Mouse (Mus musculus) telencephalon, adult 2 months (tissue): ENCODE measurements at regions not wholly inside any gene's neighbourhood (a gene's known extent, or its start where the extent isn't known, plus 50 kb on each side); places are given as distances from the start of the nearest gene placed in this dataset.
A peak's percentile ranks its signal among the peaks of the same experiment; 100 is the strongest.

Experiments used
- DNase-seq: peaks from one replicate; pipeline ENCODE4 v3.0.0-alpha.2; 2011; ENCODE audit warnings: low read depth, low spot score

GRCm38 (mm10) chr10:51056950-51057349, 162.4 kb downstream of the Sim1 start:
- no peak for DNase-seq

- no peak for DNase-seq
Measured at GRCm38 (mm10) chr10:51058333-51058732, 163.8 kb downstream of the Sim1 start.

GRCm38 (mm10) chr10:51101590-51101989, 207.0 kb downstream of the Sim1 start:
- no peak for DNase-seq

- no peak for DNase-seq
Measured at GRCm38 (mm10) chr10:51151833-51152232, 257.3 kb downstream of the Sim1 start.

GRCm38 (mm10) chr10:51153484-51153985, 259.0 kb downstream of the Sim1 start:
- DNase-seq: no peak

GRCm38 (mm10) chr10:51154016-51154415, 259.5 kb downstream of the Sim1 start:
- no peak for DNase-seq

- no peak for DNase-seq
Measured at GRCm38 (mm10) chr10:51154743-51155142, 260.2 kb downstream of the Sim1 start.

- DNase-seq: no peak
Measured at GRCm38 (mm10) chr10:51173619-51174018, 279.1 kb downstream of the Sim1 start.

- DNase-seq: no peak
Measured at GRCm38 (mm10) chr10:51175993-51176577, 281.5 kb downstream of the Sim1 start.

GRCm38 (mm10) chr10:51176692-51177091, 282.1 kb downstream of the Sim1 start:
- DNase-seq: no peak

- no peak for DNase-seq
Measured at GRCm38 (mm10) chr10:51181752-51182151, 287.2 kb downstream of the Sim1 start.

- DNase-seq: no peak
Measured at GRCm38 (mm10) chr10:51191407-51192059, 288.9 kb upstream of the Gm49339 start.

GRCm38 (mm10) chr10:51219481-51219880, 260.9 kb upstream of the Gm49339 start:
- DNase-seq: no peak

- DNase-seq: no peak
Measured at GRCm38 (mm10) chr10:51233592-51233991, 246.8 kb upstream of the Gm49339 start.

GRCm38 (mm10) chr10:51235586-51236575, 244.5 kb upstream of the Gm49339 start:
- no peak for DNase-seq

- DNase-seq: no peak
Measured at GRCm38 (mm10) chr10:51238103-51238502, 242.3 kb upstream of the Gm49339 start.

GRCm38 (mm10) chr10:51253439-51253838, 227.0 kb upstream of the Gm49339 start:
- DNase-seq: no peak

- DNase-seq: no peak
Measured at GRCm38 (mm10) chr10:51257587-51258049, 222.8 kb upstream of the Gm49339 start.

GRCm38 (mm10) chr10:51271364-51271763, 209.0 kb upstream of the Gm49339 start:
- DNase-seq: peak; percentile 88

GRCm38 (mm10) chr10:51278195-51278594, 202.2 kb upstream of the Gm49339 start:
- no peak for DNase-seq

GRCm38 (mm10) chr10:51282451-51282850, 198.0 kb upstream of the Gm49339 start:
- DNase-seq: no peak

GRCm38 (mm10) chr10:51284538-51284937, 195.9 kb upstream of the Gm49339 start:
- DNase-seq: no peak
